Mouse (Mus musculus) G1E (cell line): ENCODE data around the gene Vsig8. TPM values are rescaled to one million over a fixed set of nuclear protein-coding genes. Genes with fewer than 3 reads are reported as not detected.

Experiments
- ATAC-seq: 2 replicates; pipeline ENCODE4 v1.8.0; 2016; ENCODE audit warnings: mild to moderate bottlenecking; ENCODE audit not compliant: insufficient number of reproducible peaks, poor library complexity, low FRiP score, severe bottlenecking; ENCODE audit errors: extremely low read depth
- DNase-seq: peaks from one replicate; pipeline ENCODE4 v3.0.0; 2012; ENCODE audit warnings: low spot score
- H3K27me3 ChIP-seq: 2 replicates; pipeline ENCODE4 v1.6.1; 2012; ENCODE audit warnings: mild to moderate bottlenecking, low read length, inconsistent platforms; ENCODE audit not compliant: insufficient read depth
- H3K36me3 ChIP-seq: replicated peaks from 2 replicates; pipeline ENCODE3; 2012; ENCODE audit warnings: mild to moderate bottlenecking, inconsistent platforms
- H3K4me1 ChIP-seq: 2 replicates; pipeline ENCODE4 v1.6.1; 2012; ENCODE audit warnings: low read depth, low read length, inconsistent platforms, mixed read lengths; ENCODE audit not compliant: insufficient read depth
- H3K4me3 ChIP-seq: 2 replicates; pipeline ENCODE4 v1.5.1; 2012; ENCODE audit warnings: low read depth, mild to moderate bottlenecking, inconsistent platforms, low read length, moderate library complexity, mixed read lengths
- H3K9me3 ChIP-seq: replicated peaks from 2 replicates; pipeline ENCODE4 v1.6.1; 2012; ENCODE audit warnings: inconsistent platforms
- CTCF ChIP-seq: IDR thresholded peaks from 2 replicates; pipeline ENCODE4 v1.5.1; 2012; ENCODE audit warnings: low read depth, low read length, inconsistent platforms, mixed read lengths
- GATA1 ChIP-seq: IDR thresholded peaks from 2 replicates; pipeline ENCODE4 v1.6.1; 2012; ENCODE audit warnings: borderline replicate concordance, low read length, inconsistent platforms, mixed read lengths
- GATA2 ChIP-seq: IDR thresholded peaks from 2 replicates; pipeline ENCODE4 v1.6.1; 2012; ENCODE audit warnings: low read depth, low read length, inconsistent platforms, borderline replicate concordance
- POLR2AphosphoS5 ChIP-seq: IDR thresholded peaks from 2 replicates; pipeline ENCODE4 v1.6.1; 2012; ENCODE audit warnings: low read depth, low read length, inconsistent platforms; ENCODE audit not compliant: insufficient replicate concordance
- TAL1 ChIP-seq: conservative IDR thresholded peaks from 2 replicates; pipeline ENCODE4 v1.6.1; 2012; ENCODE audit warnings: low read depth, low read length, inconsistent platforms, mixed read lengths
- polyA plus RNA-seq: library from polyadenylated mRNA; stranded (reverse); fragments of >175 nt; gene quantifications from 2 replicates; pipeline ENCODE4 v1.2.3, GENCODE M21; 2012
- total RNA-seq, 2 experiments: library from RNA; stranded (forward) in 1 of 2; stranded (reverse) in 1 of 2; fragments of 200-1000 nt in 1 of 2; fragments of >200 nt in 1 of 2; fragmentation: Nextera tagmentation in 1 of 2; gene quantifications; 2 replicates each; pipeline ENCODE4 v1.2.3; 2014 to 2017

Gene Vsig8
- total and polyA plus RNA-seq, 3 experiments: not detected

- ATAC-seq (no peak), DNase-seq (no peak)
- TF ChIP-seq CTCF: peak; percentile 34; the same call in 1 of the 2 replicates
- TF ChIP-seq GATA1: no peak
- H3K4me1 ChIP-seq: peaks cover 32% of the 10 kb centered on the region
- no peak overlapping the region for H3K4me3 ChIP-seq
- H3K36me3 ChIP-seq: no peaks in the 10 kb centered on the region
- peaks cover 5% of the 10 kb centered on the region for H3K9me3 ChIP-seq
- H3K27me3 ChIP-seq: no peaks in the 10 kb centered on the region
Observed at GRCm38 (mm10) chr1:172518013-172518412, 37.7 kb upstream of the Vsig8 start.

GRCm38 (mm10) chr1:172519644-172520043 lies 36.1 kb upstream of the Vsig8 start:
- Histone ChIP-seq H3K9me3 (peaks cover 5% of the 10 kb centered on the region), H3K4me1 (peaks cover 17% of the 10 kb centered on the region), H3K27me3 (peaks cover 6% of the 10 kb centered on the region), H3K36me3 (no peaks in the 10 kb centered on the region), H3K4me3 (no peak overlapping the region)
- ATAC-seq (no peak), DNase-seq (no peak)
- TF ChIP-seq GATA2 (no peak), CTCF (no peak), POLR2AphosphoS5 (no peak), TAL1 (no peak)

- no peak for TF ChIP-seq GATA1
- TF ChIP-seq POLR2AphosphoS5: no peak
- TF ChIP-seq TAL1: no peak
- TF ChIP-seq CTCF: no peak
- TF ChIP-seq GATA2: no peak
- ATAC-seq (no peak), DNase-seq (no peak)
- Histone ChIP-seq H3K36me3 (no peaks in the 10 kb centered on the region), H3K27me3 (peaks cover 6% of the 10 kb centered on the region), H3K4me1 (peaks cover 5% of the 10 kb centered on the region), H3K4me3 (no peak within 1 kb of the TSS), H3K9me3 (peaks cover 5% of the 10 kb centered on the region)
Observed at GRCm38 (mm10) chr1:172520576-172521440, 34.9 kb upstream of the Vsig8 start, which contains the start of gene Cfap45. Gene Cfap45, plus strand, starts transcription at chr1:172520801.

- peaks cover 2% of the 10 kb centered on the region for H3K9me3 ChIP-seq
- H3K27me3 ChIP-seq: peaks cover 12% of the 10 kb centered on the region
- H3K4me3 ChIP-seq: no peak overlapping the region
- ATAC-seq: no peak
- H3K4me1 ChIP-seq: peaks cover 6% of the 10 kb centered on the region
- no peaks in the 10 kb centered on the region for H3K36me3 ChIP-seq
- TF ChIP-seq GATA1 (no peak), CTCF (no peak), TAL1 (no peak), GATA2 (no peak), POLR2AphosphoS5 (no peak)
- DNase-seq: no peak
Observed at GRCm38 (mm10) chr1:172522524-172522923, 33.2 kb upstream of the Vsig8 start.

GRCm38 (mm10) chr1:172523699-172524101 lies 32.0 kb upstream of the Vsig8 start:
- no peak for DNase-seq

GRCm38 (mm10) chr1:172525027-172525764 lies 30.5 kb upstream of the Vsig8 start:
- Histone ChIP-seq H3K4me3 (no peak overlapping the region), H3K9me3 (no peaks in the 10 kb centered on the region), H3K36me3 (no peaks in the 10 kb centered on the region), H3K4me1 (peaks cover 6% of the 10 kb centered on the region), H3K27me3 (peaks cover 14% of the 10 kb centered on the region)
- TF ChIP-seq CTCF: no peak
- no peak for DNase-seq
- ATAC-seq: no peak

More at GRCm38 (mm10) chr1:172523699-172524101, 32.0 kb upstream of the Vsig8 start:
- H3K9me3 ChIP-seq: no peaks in the 10 kb centered on the region
- TF ChIP-seq GATA1 (no peak), GATA2 (no peak), CTCF (no peak), TAL1 (no peak), POLR2AphosphoS5 (no peak)
- H3K4me1 ChIP-seq: peaks cover 6% of the 10 kb centered on the region
- no peak overlapping the region for H3K4me3 ChIP-seq
- H3K27me3 ChIP-seq: peaks cover 14% of the 10 kb centered on the region
- no peaks in the 10 kb centered on the region for H3K36me3 ChIP-seq
- no peak for ATAC-seq
